Mouse (Mus musculus): ENCODE data around the gene Entpd6.

DNA sequence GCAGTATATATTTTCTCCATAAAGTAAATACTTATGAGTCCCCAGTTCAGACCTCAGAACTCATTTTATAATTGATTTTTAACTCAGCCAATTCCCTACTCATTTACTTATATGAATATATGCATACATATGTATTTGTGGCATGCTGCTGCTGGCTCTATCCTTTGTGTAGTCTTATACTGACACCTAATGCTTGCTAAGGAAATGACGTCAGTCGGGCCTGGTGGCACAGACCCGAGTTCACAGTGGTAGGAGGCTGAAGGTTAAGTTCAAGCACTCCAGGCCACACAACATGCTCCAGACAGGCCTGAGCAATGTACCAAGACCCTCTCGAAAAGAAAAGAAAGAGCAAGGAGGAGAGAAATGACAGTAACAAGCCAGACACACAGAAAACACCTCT, 7.4 kb upstream of the Entpd6 start:
- TF ChIP-seq GATA1 (IDR thresholded peaks at IDR 0.05; ENCODE audit: borderline replicate concordance, low read length): no peak
- TF ChIP-seq FLI1 (IDR thresholded peaks at IDR 0.05; ENCODE audit: low read length): no peak

Data from megakaryocyte, embryonic 14.5 days (primary cell).